Mouse (Mus musculus): Measurements from ENCODE around the gene Dcaf5. TPM values are rescaled to one million over a fixed set of nuclear protein-coding genes. Genes with fewer than 3 reads are reported as not detected.

The Dcaf5 gene
- polyA plus RNA-seq, 1 experiment from 2014 or later, result 12.8 TPM

DNA sequence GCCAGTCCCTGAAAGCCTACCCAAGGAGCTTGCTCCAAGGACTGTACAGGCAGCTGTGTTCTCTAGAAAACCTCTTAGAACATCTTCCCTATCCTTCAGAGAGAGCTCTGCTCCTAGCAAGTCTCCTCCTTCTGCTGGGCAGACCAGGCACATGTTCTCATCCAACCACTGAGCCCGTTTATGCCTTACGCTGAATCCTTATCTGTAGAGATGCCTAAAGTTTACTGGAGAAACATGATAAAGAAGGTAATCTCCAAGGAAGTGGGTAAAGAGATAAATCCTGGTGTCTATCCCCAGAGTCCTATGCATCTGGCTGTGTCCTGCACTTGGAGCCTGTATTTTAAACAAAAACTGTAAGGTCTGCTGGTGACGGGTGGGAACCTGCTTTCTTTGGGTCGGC is 145.9 kb downstream of the Dcaf5 start:
- Histone ChIP-seq H3K27ac (no peak overlapping the region), H3K27me3 (ENCODE audit: low read depth, poor library complexity, severe bottlenecking) (no peaks in the 10 kb centered on the region), H3K4me1 (peaks cover 19% of the 10 kb centered on the region), H3K36me3 (no peaks in the 10 kb centered on the region), H3K9me3 (replicated peaks) (no peaks in the 10 kb centered on the region), H3K4me3 (no peak overlapping the region)
- 90% methylated on average over 4 of the region's 4 CpGs for WGBS
- no peak for DNase-seq (ENCODE audit: low spot score)

- Histone ChIP-seq H3K9me3 (replicated peaks) (no peaks in the 10 kb centered on the region), H3K36me3 (no peaks in the 10 kb centered on the region), H3K4me1 (peaks cover 19% of the 10 kb centered on the region), H3K27me3 (ENCODE audit: low read depth, poor library complexity, severe bottlenecking) (no peaks in the 10 kb centered on the region), H3K27ac (no peak overlapping the region), H3K4me3 (no peak overlapping the region)
- 75% methylated on average over 3 of the region's 3 CpGs for WGBS
- DNase-seq (ENCODE audit: low spot score), result no peak
Measured at GRCm38 (mm10) chr12:80289722-80290121, 146.7 kb downstream of the Dcaf5 start.

- H3K4me1 ChIP-seq, result peaks cover 6% of the 10 kb centered on the region
Measured at GRCm38 (mm10) chr12:80285890-80286289, 150.5 kb downstream of the Dcaf5 start.

More at GRCm38 (mm10) chr12:80285890-80286289, 150.5 kb downstream of the Dcaf5 start:
- Histone ChIP-seq H3K27me3 (ENCODE audit: low read depth, poor library complexity, severe bottlenecking) (no peaks in the 10 kb centered on the region), H3K36me3 (no peaks in the 10 kb centered on the region), H3K9me3 (replicated peaks) (no peaks in the 10 kb centered on the region), H3K4me3 (no peak overlapping the region), H3K27ac (no peak overlapping the region)
- no peak for DNase-seq (ENCODE audit: low spot score)
- 77% methylated on average over 5 of the region's 5 CpGs for WGBS

Small RNA genes lying within 50 kb of the gene (microRNA-seq; reads per million reads assigned to microRNA genes)
- gene Mir1843a, result 13.5 reads per million, percentile 23 among the genes with 10 or more reads in this experiment

Other genes with a start within 250 kb of the Dcaf5 start
- 48.6 and 49.5 TPM in 2 replicates for gene Actn1, start 176.2 kb downstream of the Dcaf5 start, polyA plus RNA-seq (2016; fragmentation: Nextera tagmentation; extraction: Ambion mirVana)
- gene Exd2, start 26.5 kb upstream of the Dcaf5 start, polyA plus RNA-seq (2016; fragmentation: Nextera tagmentation; extraction: Ambion mirVana), result 25.9 and 29.7 TPM in 2 replicates
- gene Galnt16, start 81.7 kb upstream of the Dcaf5 start, polyA plus RNA-seq (2016; fragmentation: Nextera tagmentation; extraction: Ambion mirVana), result 5.1 and 6.1 TPM in 2 replicates
- gene Slc39a9, start 207.3 kb upstream of the Dcaf5 start, polyA plus RNA-seq (2016; fragmentation: Nextera tagmentation; extraction: Ambion mirVana), result 24.7 and 26.0 TPM in 2 replicates
- 520 and 554 TPM in 2 replicates for gene Erh, start 207.7 kb upstream of the Dcaf5 start, polyA plus RNA-seq (2016; fragmentation: Nextera tagmentation; extraction: Ambion mirVana)